Mouse (Mus musculus) macrophage (primary cell): Measurements from ENCODE around the gene Slmap. TPM values are rescaled to one million over a fixed set of nuclear protein-coding genes. Genes with fewer than 3 reads are reported as not detected.
"Not testable (repeated sequence)": the region's sequence is repeated elsewhere in the genome, so short reads cannot be mapped to it uniquely, and the experiment has no call there.

Experiments
- H3K27ac ChIP-seq: fragments of 350-480 bp; formaldehyde crosslinking; 2 replicates; pipeline ENCODE4 v1.9.0; 2021
- H3K36me3 ChIP-seq: fragments of 350-480 bp; formaldehyde crosslinking; 2 replicates; pipeline ENCODE4 v1.9.0; 2021; ENCODE audit errors: inconsistent target
- H3K4me3 ChIP-seq: fragments of 350-480 bp; formaldehyde crosslinking; 2 replicates; pipeline ENCODE4 v1.9.0; 2021; ENCODE audit errors: inconsistent target
- H3K79me2 ChIP-seq: fragments of 350-480 bp; formaldehyde crosslinking; 2 replicates; pipeline ENCODE4 v1.9.0; 2021; ENCODE audit errors: inconsistent target
- WGBS: methylation state at CpG from one replicate; pipeline ENCODE4 v1.1.7; 2026; ENCODE audit warnings: inconsistent platforms; ENCODE audit not compliant: missing documents; 5-methylcytosine and 5-hydroxymethylcytosine counted together
- polyA plus RNA-seq: library from polyadenylated mRNA; stranded (reverse); fragments of 250-400 nt; gene quantifications from 3 replicates; pipeline ENCODE4 v1.2.4, GENCODE M21; 2018; ENCODE audit warnings: inconsistent platforms

Gene Slmap
- polyA plus RNA-seq, 1 experiment from 2014 or later = 119 TPM

DNA sequence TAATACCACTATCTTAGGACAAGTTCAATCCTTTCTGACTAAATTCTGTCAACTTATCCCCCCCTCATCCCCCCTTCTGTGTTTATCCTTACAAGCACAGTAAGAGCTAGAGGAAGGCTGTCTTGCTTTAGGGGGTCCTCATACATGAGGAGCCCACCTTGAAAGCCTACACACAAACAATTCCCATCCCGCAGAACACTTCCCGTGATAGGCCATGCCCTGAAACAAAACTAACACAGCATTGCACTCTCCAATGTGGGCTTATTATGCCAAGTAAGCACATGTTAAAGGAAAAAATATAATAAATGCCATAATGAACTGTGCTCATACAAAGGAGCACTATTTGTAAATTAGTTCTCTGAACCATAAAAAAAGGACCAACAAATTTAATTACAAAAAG, 102.8 kb downstream of the Slmap start:
- H3K4me3 ChIP-seq = no peak overlapping the region
- H3K79me2 ChIP-seq = no peaks in the 10 kb centered on the region
- H3K36me3 ChIP-seq = peaks cover 22% of the 10 kb centered on the region
- 100% methylated on average over 2 of the region's 2 CpGs for WGBS
- H3K27ac ChIP-seq = no peak overlapping the region

DNA sequence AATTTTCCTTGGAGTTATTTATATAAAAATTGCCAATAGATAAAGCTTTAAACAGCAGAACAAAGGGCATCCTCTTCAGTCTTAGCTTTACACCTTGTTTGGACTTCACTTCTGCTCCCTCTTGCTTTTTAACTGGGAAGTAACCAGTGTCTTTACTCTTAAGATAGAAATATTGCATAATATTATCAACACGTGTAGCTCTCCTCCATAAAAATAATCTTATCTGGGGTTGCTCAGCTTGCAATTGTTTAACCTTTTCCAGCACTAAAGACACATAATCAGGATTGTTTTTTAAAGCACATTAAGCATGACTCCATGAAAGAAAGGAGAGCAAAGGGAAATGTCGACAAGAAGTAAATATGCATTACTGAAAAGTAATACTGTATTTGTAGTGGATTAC, 114.5 kb downstream of the Slmap start:
- Histone ChIP-seq H3K4me3 (no peak overlapping the region), H3K36me3 (peaks cover 83% of the 10 kb centered on the region), H3K79me2 (no peaks in the 10 kb centered on the region), H3K27ac (no peak overlapping the region)
- 63% methylated on average over 2 of the region's 2 CpGs for WGBS

DNA sequence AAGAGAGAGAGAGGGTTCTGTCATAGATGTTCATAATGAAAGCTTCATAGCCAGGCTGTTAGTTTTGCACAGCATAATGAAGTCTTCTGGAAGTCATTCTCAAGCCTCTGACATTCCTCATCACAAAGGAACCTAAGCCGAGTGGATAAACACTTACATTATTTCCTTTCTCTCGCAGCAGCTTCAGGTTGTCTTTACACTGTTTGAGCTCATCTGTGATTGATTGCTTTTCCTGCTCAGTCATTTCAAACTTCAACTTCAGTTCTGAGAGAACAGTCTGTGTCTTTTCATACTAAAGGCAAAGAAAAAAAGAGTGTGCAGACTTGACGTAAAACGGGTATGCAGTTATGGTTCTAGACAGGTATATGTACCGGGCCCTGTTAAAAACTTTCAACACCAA, 116.8 kb downstream of the Slmap start:
- Histone ChIP-seq H3K4me3 (no peak overlapping the region), H3K79me2 (no peaks in the 10 kb centered on the region), H3K36me3 (peaks cover 81% of the 10 kb centered on the region), H3K27ac (no peak overlapping the region)
- 93% methylated on average over 5 of the region's 5 CpGs for WGBS

GRCm38 (mm10) chr14:26417088-26417487, 117.6 kb downstream of the Slmap start:
- H3K27ac ChIP-seq = no peak overlapping the region
- peaks cover 74% of the 10 kb centered on the region for H3K36me3 ChIP-seq
- no peak overlapping the region for H3K4me3 ChIP-seq
- WGBS = 99% methylated on average over 4 of the region's 4 CpGs
- no peaks in the 10 kb centered on the region for H3K79me2 ChIP-seq

GRCm38 (mm10) chr14:26413581-26413980, 121.2 kb downstream of the Slmap start:
- H3K4me3 ChIP-seq = no peak overlapping the region
- H3K27ac ChIP-seq = no peak overlapping the region
- no peaks in the 10 kb centered on the region for H3K79me2 ChIP-seq
- 80% methylated on average over 1 of the region's 1 CpGs for WGBS
- peaks cover 43% of the 10 kb centered on the region for H3K36me3 ChIP-seq

- 100% methylated on average over 6 of the region's 7 CpGs for WGBS
- no peak overlapping the region for H3K4me3 ChIP-seq
- no peaks in the 10 kb centered on the region for H3K79me2 ChIP-seq
- no peaks in the 10 kb centered on the region for H3K36me3 ChIP-seq
- H3K27ac ChIP-seq = no peak overlapping the region
These were observed 128.0 kb downstream of the Slmap start for GRCm38 (mm10) chr14:26406746-26407145.

GRCm38 (mm10) chr14:26398508-26399160, 136.1 kb downstream of the Slmap start:
- no peaks in the 10 kb centered on the region for H3K79me2 ChIP-seq
- H3K27ac ChIP-seq = no peak overlapping the region
- H3K36me3 ChIP-seq = no peaks in the 10 kb centered on the region
- WGBS = 91% methylated on average over 7 of the region's 7 CpGs
- H3K4me3 ChIP-seq = no peak overlapping the region

DNA sequence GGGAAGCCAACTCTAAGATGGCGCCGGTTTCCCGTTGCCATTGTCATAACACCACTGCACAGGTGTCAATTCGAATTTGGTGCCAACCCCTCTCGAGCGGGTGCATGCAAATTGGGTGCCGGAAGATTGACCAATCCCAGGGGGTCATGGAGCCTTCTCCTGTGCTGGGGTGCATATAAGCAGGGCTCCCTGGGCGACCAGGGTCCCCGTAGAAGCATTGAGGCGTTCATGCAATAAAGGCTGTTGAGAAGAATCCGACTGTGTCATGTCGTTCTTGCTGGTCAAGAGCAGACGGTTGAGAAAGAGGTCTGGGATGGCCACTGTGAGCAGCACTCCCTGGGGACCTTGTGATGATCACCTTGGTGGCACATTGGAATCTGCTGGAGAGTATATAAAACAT, 142.9 kb downstream of the Slmap start:
- Histone ChIP-seq H3K27ac (no peak overlapping the region), H3K4me3 (no peak overlapping the region), H3K79me2 (no peaks in the 10 kb centered on the region), H3K36me3 (no peaks in the 10 kb centered on the region)
- WGBS = 93% methylated on average over 13 of the region's 13 CpGs

- not testable (repeated sequence) for H3K27ac ChIP-seq
- WGBS = 90% methylated on average over 2 of the region's 2 CpGs
These were observed 145.8 kb downstream of the Slmap start for GRCm38 (mm10) chr14:26388961-26389360.

DNA sequence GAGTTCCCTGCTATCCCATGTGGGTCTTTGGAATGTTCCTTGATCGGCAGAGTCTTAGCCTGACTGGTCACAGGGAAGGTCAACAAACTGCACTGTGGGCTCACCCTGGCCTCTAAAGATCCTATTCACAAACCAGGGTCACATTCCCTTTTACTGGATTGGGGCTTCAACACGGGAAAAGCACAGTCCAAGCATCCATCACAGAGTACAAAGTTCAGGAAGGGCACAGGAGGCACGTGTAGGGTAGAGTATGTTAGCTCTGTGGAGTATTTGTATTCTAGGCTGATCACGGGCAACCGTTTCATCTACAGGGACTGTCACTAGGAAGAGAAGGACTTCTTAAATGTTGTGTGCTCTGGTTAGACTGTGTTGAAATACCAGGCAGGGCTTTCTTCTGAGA, 147.7 kb downstream of the Slmap start:
- not testable (repeated sequence) for H3K4me3 ChIP-seq, H3K36me3 ChIP-seq, H3K27ac ChIP-seq, H3K79me2 ChIP-seq
- 100% methylated on average over 1 of the region's 5 CpGs for whole genome bisulfite sequencing

More at GRCm38 (mm10) chr14:26388961-26389360, 145.8 kb downstream of the Slmap start:
- H3K79me2 ChIP-seq, H3K4me3 ChIP-seq, H3K36me3 ChIP-seq: not testable (repeated sequence)

DNA sequence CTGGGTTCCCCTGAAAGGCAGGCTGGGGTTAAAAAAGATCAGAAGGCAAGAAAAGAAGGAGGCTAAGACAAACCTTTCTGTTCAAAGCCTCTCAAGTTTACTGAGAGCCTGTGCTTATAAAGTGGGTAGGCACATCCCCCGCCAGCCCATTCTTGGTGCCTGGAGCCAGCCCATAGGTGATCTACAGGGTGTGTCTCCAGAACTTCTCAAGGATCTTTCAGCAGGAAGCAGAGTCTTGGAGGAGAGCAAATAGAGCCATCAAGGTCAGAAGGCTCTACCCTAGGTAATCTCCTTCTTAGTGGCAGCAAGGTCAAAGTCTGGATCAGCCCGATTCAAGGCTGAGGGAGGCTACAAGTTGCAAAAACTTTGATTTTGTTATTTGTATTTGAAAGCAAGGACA, 149.1 kb downstream of the Slmap start:
- H3K36me3 ChIP-seq, H3K27ac ChIP-seq, H3K79me2 ChIP-seq, H3K4me3 ChIP-seq: not testable (repeated sequence)
- WGBS = 91% methylated on average over 2 of the region's 2 CpGs

GRCm38 (mm10) chr14:26379071-26379470, 155.7 kb downstream of the Slmap start:
- no peaks in the 10 kb centered on the region for H3K79me2 ChIP-seq
- no peak overlapping the region for H3K4me3 ChIP-seq
- H3K27ac ChIP-seq = no peak overlapping the region
- WGBS = 87% methylated on average over 3 of the region's 3 CpGs
- no peaks in the 10 kb centered on the region for H3K36me3 ChIP-seq

DNA sequence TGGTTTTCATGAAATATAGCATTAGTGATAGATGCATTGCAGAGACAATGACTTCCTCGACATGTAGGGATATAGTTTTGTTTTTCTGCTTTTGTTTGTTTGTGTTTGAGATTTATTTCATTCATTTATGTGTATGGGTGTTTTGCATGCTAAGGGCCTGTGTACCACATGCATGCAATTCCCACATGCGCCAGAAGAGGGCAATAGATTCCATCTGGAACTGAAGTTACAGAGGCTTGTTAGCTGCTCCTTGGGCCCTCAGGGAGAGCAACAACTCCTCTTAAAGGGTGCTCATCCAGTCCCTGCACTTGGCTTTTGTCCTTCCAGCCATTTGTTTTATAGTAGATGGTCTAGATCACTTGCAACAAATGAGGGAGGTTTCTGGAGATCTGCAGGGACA, 158.1 kb downstream of the Slmap start:
- H3K79me2 ChIP-seq = no peaks in the 10 kb centered on the region
- 10% methylated on average over 2 of the region's 2 CpGs for WGBS

More for the DNA sequence above, 158.1 kb downstream of the Slmap start:
- Histone ChIP-seq H3K27ac (no peak overlapping the region), H3K4me3 (no peak overlapping the region), H3K36me3 (no peaks in the 10 kb centered on the region)
